ENCODE assay signal across 28 mouse cellular contexts in the genomic region with DNA sequence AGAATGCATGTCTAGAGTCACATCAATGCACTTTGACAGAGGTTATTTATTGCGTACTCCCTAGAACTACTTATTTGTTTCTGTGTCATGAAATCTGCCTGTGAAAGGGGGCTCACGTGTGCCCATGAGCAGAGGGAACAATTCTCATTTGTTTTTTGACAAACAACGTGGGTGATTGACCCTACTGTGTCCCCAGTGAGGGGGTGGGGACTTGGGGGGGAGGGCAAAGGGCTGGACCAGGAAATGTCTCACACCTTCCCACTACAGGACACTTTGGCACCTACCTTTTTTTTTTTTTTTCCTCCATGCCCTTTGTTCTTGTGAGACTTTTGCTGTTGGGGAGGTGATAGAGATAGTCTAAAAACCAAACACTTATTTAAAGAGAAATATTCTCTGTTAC.
DNase-seq lines count a peak whose midpoint lies in the region; ATAC-seq lines count a peak whose summit lies in the region.
"Had no signal": no experiment of that assay in that cellular context is flagged by ENCODE, and none has a peak within 500 bp of the region (broad histone marks: within the 10 kb centered on the region; RNA-seq: fewer than 3 reads in every experiment).

No protein-coding gene starts in this region.

- H3K27ac ChIP-seq in limb, embryonic 11.5 days (replicated peaks; ENCODE audit: low read depth, low read length) = no peak overlapping the region
- H3K27ac ChIP-seq: embryonic facial prominence, embryonic 13.5 days; embryonic facial prominence, embryonic 15.5 days; forebrain, embryonic 10.5 days; forebrain, embryonic 12.5 days had no signal

- no peak overlapping the region for H3K4me2 ChIP-seq in limb, embryonic 11.5 days (ENCODE audit: low read depth, severe bottlenecking)
- H3K4me2 ChIP-seq: embryonic facial prominence, embryonic 13.5 days; embryonic facial prominence, embryonic 15.5 days; forebrain, embryonic 12.5 days had no signal

- H3K36me3 ChIP-seq in limb, embryonic 11.5 days (ENCODE audit: control insufficient read depth, insufficient read depth, low read length) = no peaks in the 10 kb centered on the region
- H3K36me3 ChIP-seq: embryonic facial prominence, embryonic 13.5 days; embryonic facial prominence, embryonic 15.5 days; forebrain, embryonic 10.5 days; forebrain, embryonic 12.5 days; G1E had no signal

- H3K4me3 ChIP-seq in limb, embryonic 11.5 days (ENCODE audit: low read depth, low read length) = no peak overlapping the region
- H3K4me3 ChIP-seq: embryonic facial prominence, embryonic 13.5 days; embryonic facial prominence, embryonic 15.5 days; erythroblast, embryonic 14.5 days; forebrain, embryonic 10.5 days; forebrain, embryonic 12.5 days had no signal

- ATAC-seq in limb, embryonic 11.5 days (ENCODE audit: insufficient number of reproducible peaks, low FRiP score, low TSS enrichment, low read depth) = peak; percentile 61; the same call in 1 of the 2 replicates
- ATAC-seq: activated CD4-positive, CD25-positive, alpha-beta regulatory T cell, adult 4 months; CD4-positive, CD25-positive, alpha-beta regulatory T cell, adult 4 months; forebrain, embryonic 14.5 days; forebrain, embryonic 16.5 days; Patski had no signal

- 28% methylated on average over 3 of the region's 3 CpGs for WGBS in limb, embryonic 11.5 days

- H3K9ac ChIP-seq in limb, embryonic 11.5 days (ENCODE audit: low read length) = no peak overlapping the region
- H3K9ac ChIP-seq: embryonic facial prominence, embryonic 13.5 days; embryonic facial prominence, embryonic 15.5 days; forebrain, embryonic 12.5 days had no signal

- peak; percentile 58 for DNase-seq in heart, adult 11 months
- no peak for DNase-seq in heart, postnatal 14 days
- DNase-seq in retina, postnatal 1 day = peak; percentile 10
- no peak for DNase-seq in retina, embryonic 14.5 days (ENCODE audit: low spot score)
- DNase-seq in limb, embryonic 11.5 days (ENCODE audit: low spot score) = no peak
- DNase-seq in layer of hippocampus, postnatal 10 days (ENCODE audit: low spot score in 2 of 2) = no peak
- DNase-seq: adrenal gland, adult 8-10 months; adrenal gland, postnatal 14 days; adrenal gland, postnatal 36 days; B cell, adult 2 months; cerebellum, adult 11-12 months; cerebellum, adult 2 months; cerebellum, adult 9-10 months; cerebellum, postnatal 14 days; cerebellum, postnatal 36 days; embryo, embryonic 11 days had no signal

- no peaks in the 10 kb centered on the region for H3K9me3 ChIP-seq in limb, embryonic 11.5 days (ENCODE audit: control insufficient read depth, low read length)
- H3K9me3 ChIP-seq: embryonic facial prominence, embryonic 13.5 days; embryonic facial prominence, embryonic 15.5 days; forebrain, embryonic 10.5 days; forebrain, embryonic 12.5 days had no signal

- intact Hi-C loops in heart, postnatal 14 days (cut with DNase I) = no loop called here

- H3K27me3 ChIP-seq in limb, embryonic 11.5 days (ENCODE audit: control insufficient read depth, insufficient read depth, low read length) = no peaks in the 10 kb centered on the region
- H3K27me3 ChIP-seq: CH12.LX; embryonic facial prominence, embryonic 13.5 days; embryonic facial prominence, embryonic 15.5 days; forebrain, embryonic 12.5 days; Patski had no signal

- H3K4me1 ChIP-seq in limb, embryonic 11.5 days (ENCODE audit: control insufficient read depth, insufficient read depth, low read length) = peaks cover 8% of the 10 kb centered on the region
- H3K4me1 ChIP-seq: embryonic facial prominence, embryonic 15.5 days; forebrain, embryonic 12.5 days had no signal

Comparison
In these comparisons a context has a peak if more than half of its experiments do, and no peak if none do; other contexts are left out.
1. DNase-seq: peak in heart, adult 11 months (single experiment) and retina, postnatal 1 day (single experiment); none in heart, postnatal 14 days (0 of 2), retina, embryonic 14.5 days (single experiment), limb, embryonic 11.5 days (single experiment) and layer of hippocampus, postnatal 10 days (0 of 2).